ENCODE assay signal across 21 mouse cellular contexts in genomic region chr7:16830449-16830848, GRCm38 (mm10). TPM values are rescaled to one million over a fixed set of nuclear protein-coding genes. Genes with fewer than 3 reads are reported as not detected.
A peak's percentile ranks its signal among the peaks of the same experiment; 100 is the strongest.
DNase-seq lines count a peak whose midpoint lies in the region; ATAC-seq and TF ChIP-seq lines count a peak whose summit lies in the region.
"Had no signal": no experiment of that assay in that cellular context is flagged by ENCODE, and none has a peak within 500 bp of the region (broad histone marks: within the 10 kb centered on the region; RNA-seq: fewer than 3 reads in every experiment).

No protein-coding gene starts in this region.

- H3K9me3 ChIP-seq in liver, embryonic 13.5 days (replicated peaks), result no peaks in the 10 kb centered on the region
- H3K9me3 ChIP-seq in liver, embryonic 11.5 days (ENCODE audit: control insufficient read depth, low read length), result no peaks in the 10 kb centered on the region
- no peaks in the 10 kb centered on the region for H3K9me3 ChIP-seq in liver, embryonic 16.5 days (replicated peaks; ENCODE audit: control insufficient read depth, low read length)
- H3K9me3 ChIP-seq: embryonic facial prominence, embryonic 12.5 days; forebrain, embryonic 12.5 days; heart, embryonic 10.5 days; hindbrain, embryonic 12.5 days had no signal

- WGBS in liver, embryonic 13.5 days (ENCODE audit: insufficient replicate concordance), result 82% methylated on average over 9 of the region's 9 CpGs
- 76% methylated on average over 9 of the region's 9 CpGs for WGBS in liver, embryonic 11.5 days
- 80% methylated on average over 9 of the region's 9 CpGs for WGBS in liver, embryonic 16.5 days (ENCODE audit: insufficient replicate concordance)
- 83% methylated on average over 9 of the region's 9 CpGs for WGBS in cerebellum, adult 2 months

- H3K36me3 ChIP-seq in liver, embryonic 13.5 days, result peaks cover 97% of the 10 kb centered on the region
- peaks cover 85% of the 10 kb centered on the region for H3K36me3 ChIP-seq in liver, embryonic 11.5 days (ENCODE audit: control insufficient read depth, insufficient read depth, low read length)
- peaks cover 69% of the 10 kb centered on the region for H3K36me3 ChIP-seq in liver, embryonic 16.5 days (ENCODE audit: control insufficient read depth, insufficient read depth)

- H3K4me3 ChIP-seq in liver, embryonic 13.5 days (replicated peaks), result no peak overlapping the region
- no peak overlapping the region for H3K4me3 ChIP-seq in liver, embryonic 11.5 days (ENCODE audit: low read depth, low read length)
- no peak overlapping the region for H3K4me3 ChIP-seq in liver, embryonic 16.5 days (ENCODE audit: low read depth, low read length)
- H3K4me3 ChIP-seq in cerebellum, adult 2 months (replicated peaks; ENCODE audit: insufficient read depth, low read depth, low read length), result no peak overlapping the region
- H3K4me3 ChIP-seq: embryonic facial prominence, embryonic 12.5 days; forebrain, embryonic 12.5 days; heart, embryonic 10.5 days; hindbrain, embryonic 12.5 days had no signal

- no peak for TF ChIP-seq POLR2A in cerebellum, adult 2 months (IDR thresholded peaks at IDR 0.05; ENCODE audit: borderline replicate concordance, insufficient read depth, low read length)

- peaks cover 17% of the 10 kb centered on the region for H3K4me1 ChIP-seq in liver, embryonic 13.5 days (replicated peaks)
- H3K4me1 ChIP-seq in liver, embryonic 11.5 days (replicated peaks; ENCODE audit: control insufficient read depth, insufficient read depth, low read length), result peaks cover 18% of the 10 kb centered on the region
- H3K4me1 ChIP-seq in liver, embryonic 16.5 days (ENCODE audit: control insufficient read depth, low read depth, low read length), result peaks cover 3% of the 10 kb centered on the region
- peaks cover 21% of the 10 kb centered on the region for H3K4me1 ChIP-seq in cerebellum, adult 2 months (ENCODE audit: control insufficient read depth, insufficient read depth, low read length)
- H3K4me1 ChIP-seq: forebrain, embryonic 12.5 days had no signal

- peak; percentile 27; the same call in 1 of the 2 replicates for ATAC-seq in liver, embryonic 13.5 days (ENCODE audit: low read depth)
- ATAC-seq in liver, embryonic 11.5 days (replicated peaks; ENCODE audit: low FRiP score), result no peak
- peak; percentile 38 for ATAC-seq in liver, embryonic 16.5 days (ENCODE audit: low read depth)
- ATAC-seq: intestine, postnatal 0 days had no signal

- H3K27me3 ChIP-seq in liver, embryonic 13.5 days, result no peaks in the 10 kb centered on the region
- no peaks in the 10 kb centered on the region for H3K27me3 ChIP-seq in liver, embryonic 11.5 days (replicated peaks; ENCODE audit: control insufficient read depth, insufficient read depth, low read length)
- no peaks in the 10 kb centered on the region for H3K27me3 ChIP-seq in liver, embryonic 16.5 days (ENCODE audit: control insufficient read depth, insufficient read depth, low read depth, low read length)
- H3K27me3 ChIP-seq in cerebellum, adult 2 months (ENCODE audit: control insufficient read depth, insufficient read depth, low read length), result no peaks in the 10 kb centered on the region
- H3K27me3 ChIP-seq: embryonic facial prominence, embryonic 12.5 days; forebrain, embryonic 12.5 days; hindbrain, embryonic 12.5 days had no signal

- no peak overlapping the region for H3K4me2 ChIP-seq in liver, embryonic 13.5 days
- H3K4me2 ChIP-seq in liver, embryonic 11.5 days, result no peak overlapping the region
- H3K4me2 ChIP-seq in liver, embryonic 16.5 days (ENCODE audit: low read depth, low read length), result no peak overlapping the region
- H3K4me2 ChIP-seq: embryonic facial prominence, embryonic 12.5 days; forebrain, embryonic 12.5 days; hindbrain, embryonic 12.5 days had no signal

- H3K27ac ChIP-seq in liver, embryonic 13.5 days, result no peak overlapping the region
- no peak overlapping the region for H3K27ac ChIP-seq in liver, embryonic 11.5 days (ENCODE audit: low read depth, low read length)
- H3K27ac ChIP-seq in liver, embryonic 16.5 days (ENCODE audit: low read length), result no peak overlapping the region
- H3K27ac ChIP-seq in cerebellum, adult 2 months (ENCODE audit: insufficient read depth, low read length), result no peak overlapping the region
- H3K27ac ChIP-seq: embryonic facial prominence, embryonic 12.5 days; forebrain, embryonic 12.5 days; heart, embryonic 10.5 days; hindbrain, embryonic 12.5 days; stomach, postnatal 0 days had no signal

- no peak overlapping the region for H3K9ac ChIP-seq in liver, embryonic 13.5 days
- no peak overlapping the region for H3K9ac ChIP-seq in liver, embryonic 11.5 days (ENCODE audit: low read depth, low read length)
- H3K9ac ChIP-seq in liver, embryonic 16.5 days (ENCODE audit: low read depth, low read length), result no peak overlapping the region
- H3K9ac ChIP-seq: embryonic facial prominence, embryonic 12.5 days; forebrain, embryonic 12.5 days; hindbrain, embryonic 12.5 days had no signal

- TF ChIP-seq CTCF in cerebellum, adult 2 months (IDR thresholded peaks at IDR 0.05; ENCODE audit: borderline replicate concordance, insufficient read depth, low read depth, low read length), result no peak

- DNase-seq in adrenal gland, adult (ENCODE audit: inconsistent age in 2 of 2, low spot score in 1 of 2), result peak; percentile 32 to 58
- DNase-seq in adrenal gland, postnatal 14 days, result no peak
- peak; percentile 46 for DNase-seq in kidney, adult 11 months
- DNase-seq in kidney, adult 18-20 months, result no peak
- DNase-seq in liver, embryonic 13.5 days, result no peak
- no peak for DNase-seq in liver, embryonic 11.5 days (ENCODE audit: low spot score)
- no peak for DNase-seq in cerebellum, adult 2 months
- DNase-seq: cerebellum, adult 11-12 months; cerebellum, postnatal 25 days; layer of hippocampus, postnatal 36 days; lung, adult 2 months; lung, postnatal 4 days; midbrain, embryonic 14.5 days; thymus, adult 2 months had no signal

RNA-seq across cellular contexts. Expression of gene Prkd2, which starts 12.3 kb away (rescaled TPM):
- total RNA-seq in adrenal gland, postnatal 14 days (2021), result 25.0 and 35.4 TPM in 2 replicates
- 2.7 and 3.5 TPM in 2 replicates for polyA plus RNA-seq in liver, embryonic 13.5 days (2015; fragmentation: Nextera tagmentation; extraction: Ambion mirVana)
- 7.6 and 8.4 TPM in 2 replicates for polyA plus RNA-seq in liver, embryonic 11.5 days (2014; fragmentation: Nextera tagmentation; extraction: Ambion mirVana)
- 2.8 and 3.6 TPM in 2 replicates for polyA plus RNA-seq in liver, embryonic 16.5 days (2015; fragmentation: Nextera tagmentation; extraction: Ambion mirVana)
- 6.5 and 7.5 TPM in 2 replicates for polyA plus RNA-seq in cerebellum, adult 2 months (2012; rRNA removed)

RNA-seq across cellular contexts. Expression of gene Fkrp, which starts 13.9 kb away (rescaled TPM):
- total RNA-seq in adrenal gland, postnatal 14 days (2021), result 23.8 and 25.1 TPM in 2 replicates
- polyA plus RNA-seq in liver, embryonic 13.5 days (2015; fragmentation: Nextera tagmentation; extraction: Ambion mirVana), result 10.0 and 10.7 TPM in 2 replicates
- polyA plus RNA-seq in liver, embryonic 11.5 days (2014; fragmentation: Nextera tagmentation; extraction: Ambion mirVana), result 20.3 and 22.9 TPM in 2 replicates
- polyA plus RNA-seq in liver, embryonic 16.5 days (2015; fragmentation: Nextera tagmentation; extraction: Ambion mirVana), result 7.8 and 8.9 TPM in 2 replicates
- 38.6 and 38.9 TPM in 2 replicates for polyA plus RNA-seq in cerebellum, adult 2 months (2012; rRNA removed)

RNA-seq across cellular contexts. Expression of gene Strn4, which starts 14.8 kb away (rescaled TPM):
- total RNA-seq in adrenal gland, postnatal 14 days (2021), result 71.1 and 71.7 TPM in 2 replicates
- polyA plus RNA-seq in liver, embryonic 13.5 days (2015; fragmentation: Nextera tagmentation; extraction: Ambion mirVana), result 32.8 and 34.0 TPM in 2 replicates
- 74.8 and 80.9 TPM in 2 replicates for polyA plus RNA-seq in liver, embryonic 11.5 days (2014; fragmentation: Nextera tagmentation; extraction: Ambion mirVana)
- 27.4 and 29.8 TPM in 2 replicates for polyA plus RNA-seq in liver, embryonic 16.5 days (2015; fragmentation: Nextera tagmentation; extraction: Ambion mirVana)
- polyA plus RNA-seq in cerebellum, adult 2 months (2012; rRNA removed), result 158 and 160 TPM in 2 replicates

RNA-seq across cellular contexts. Expression of gene Dact3, which starts 44.7 kb away (rescaled TPM):
- 2.6 and 4.1 TPM in 2 replicates for total RNA-seq in adrenal gland, postnatal 14 days (2021)
- polyA plus RNA-seq in liver, embryonic 13.5 days (2015; fragmentation: Nextera tagmentation; extraction: Ambion mirVana), result 0.15 and 0.17 TPM in 2 replicates
- polyA plus RNA-seq in liver, embryonic 11.5 days (2014; fragmentation: Nextera tagmentation; extraction: Ambion mirVana), result 2.5 and 2.6 TPM in 2 replicates
- 0.05 and 0.12 TPM in 2 replicates for polyA plus RNA-seq in liver, embryonic 16.5 days (2015; fragmentation: Nextera tagmentation; extraction: Ambion mirVana)
- 60.8 and 68.2 TPM in 2 replicates for polyA plus RNA-seq in cerebellum, adult 2 months (2012; rRNA removed)

RNA-seq across cellular contexts. Expression of gene Slc1a5, which starts 49.3 kb away (rescaled TPM):
- 120 and 160 TPM in 2 replicates for total RNA-seq in adrenal gland, postnatal 14 days (2021)
- polyA plus RNA-seq in liver, embryonic 13.5 days (2015; fragmentation: Nextera tagmentation; extraction: Ambion mirVana), result 92.3 and 93.0 TPM in 2 replicates
- 58.4 and 67.9 TPM in 2 replicates for polyA plus RNA-seq in liver, embryonic 11.5 days (2014; fragmentation: Nextera tagmentation; extraction: Ambion mirVana)
- polyA plus RNA-seq in liver, embryonic 16.5 days (2015; fragmentation: Nextera tagmentation; extraction: Ambion mirVana), result 101 and 119 TPM in 2 replicates
- polyA plus RNA-seq in cerebellum, adult 2 months (2012; rRNA removed), result 3.5 and 4.0 TPM in 2 replicates

Comparison
In these comparisons a context has a peak if more than half of its experiments do, and no peak if none do; other contexts are left out.
1. DNase-seq: peak in adrenal gland, adult (2 of 2) and kidney, adult 11 months (single experiment); none in adrenal gland, postnatal 14 days (single experiment), kidney, adult 18-20 months (single experiment), liver, embryonic 13.5 days (single experiment), liver, embryonic 11.5 days (single experiment) and cerebellum, adult 2 months (0 of 2).